Mouse (Mus musculus) heart, adult 2 months (tissue): ENCODE data around the gene Dhcr24. TPM values are rescaled to one million over a fixed set of nuclear protein-coding genes. Genes with fewer than 3 reads are reported as not detected.
A peak's percentile ranks its signal among the peaks of the same experiment; 100 is the strongest.

Source experiments
- DNase-seq, 2 experiments: peaks; one replicate each; pipeline ENCODE4 v3.0.0; 2021
- H3K27ac ChIP-seq: fragments of 200-600 bp; 2 replicates; pipeline ENCODE4 v1.8.1; 2022
- H3K27me3 ChIP-seq: fragments of 200-500 bp; 2 replicates; pipeline ENCODE4 v1.6.1; 2012; ENCODE audit warnings: mild to moderate bottlenecking, low read length, inconsistent platforms, mixed read lengths; ENCODE audit not compliant: control insufficient read depth, insufficient read depth
- H3K36me3 ChIP-seq: fragments of 200-500 bp; 2 replicates; pipeline ENCODE4 v1.6.1; 2012; ENCODE audit warnings: low read length, inconsistent platforms; ENCODE audit not compliant: control insufficient read depth, insufficient read depth
- H3K4me1 ChIP-seq: fragments of 200-500 bp; 2 replicates; pipeline ENCODE4 v1.6.1; 2011; ENCODE audit warnings: low read length; ENCODE audit not compliant: control insufficient read depth, insufficient read depth
- H3K4me3 ChIP-seq: fragments of 200-600 bp; 2 replicates; pipeline ENCODE4 v1.8.1; 2022
- H3K79me2 ChIP-seq: fragments of 200-500 bp; replicated peaks from 2 replicates; pipeline ENCODE4 v1.6.1; 2012; ENCODE audit warnings: mild to moderate bottlenecking, inconsistent platforms, low read length, moderate library complexity, mixed read lengths; ENCODE audit not compliant: control insufficient read depth, insufficient read depth
- H3K9ac ChIP-seq: fragments of 200-500 bp; 2 replicates; pipeline ENCODE4 v1.6.1; 2012; ENCODE audit warnings: low read depth, mild to moderate bottlenecking, control low read depth, inconsistent platforms, low read length, mixed read lengths
- CTCF ChIP-seq: fragments of 200-600 bp; IDR thresholded peaks from 2 replicates; pipeline ENCODE4 v1.8.1; 2022; ENCODE audit warnings: antibody characterized with exemption, mild to moderate bottlenecking, moderate library complexity
- EP300 ChIP-seq: fragments of 200-500 bp; IDR thresholded peaks from 2 replicates; pipeline ENCODE4 v1.6.1; 2011; ENCODE audit warnings: low read depth, low read length, control low read depth; ENCODE audit not compliant: insufficient read depth
- POLR2A ChIP-seq: fragments of 200-500 bp; IDR thresholded peaks from 2 replicates; pipeline ENCODE4 v1.6.1; 2011; ENCODE audit warnings: mild to moderate bottlenecking, low read depth, low read length, control low read depth; ENCODE audit not compliant: insufficient read depth
- WGBS: fragments of 180-500 bp; shearing (Covaris S2); methylation state at CpG from one replicate; pipeline ENCODE4 v1.1.7; 2018; 5-methylcytosine and 5-hydroxymethylcytosine counted together
- intact Hi-C: fragments of 180-260 bp; cut with DNase I; formaldehyde crosslinking; loops from one replicate; pipeline ENCODE4 v1.15.1; 2025
- polyA plus RNA-seq: library from polyadenylated mRNA; depleted of rRNA; stranded (reverse); fragments of >200 nt; gene quantifications from 2 replicates; pipeline ENCODE4 v1.2.3, GENCODE M21; 2012; rRNA removed
- total RNA-seq, 2 experiments: library from RNA; stranded (reverse); gene quantifications; 2 replicates each; pipeline ENCODE4 v1.2.3; 2021

The Dhcr24 gene
- total and polyA plus RNA-seq, 3 experiments = 1.4 to 5.2 (median 4.0) TPM

GRCm38 (mm10) chr4:106630333-106631220, 69.7 kb downstream of the Dhcr24 start:
- H3K36me3 ChIP-seq = no peaks in the 10 kb centered on the region
- no peak overlapping the region for H3K9ac ChIP-seq
- H3K27ac ChIP-seq = no peak overlapping the region
- TF ChIP-seq POLR2A (no peak), CTCF (no peak; the same call in 1 of the 2 replicates), EP300 (no peak)
- no peaks in the 10 kb centered on the region for H3K79me2 ChIP-seq
- peak; percentile 38 to 69 for DNase-seq
- intact Hi-C loops = loop anchor here (1.0 to 5.0 kb wide), 2 partner anchors 78 to 532 kb away; no protein-coding TSS in a partner anchor
- no peaks in the 10 kb centered on the region for H3K27me3 ChIP-seq
- no peaks in the 10 kb centered on the region for H3K4me1 ChIP-seq
- WGBS = 33% methylated on average over 14 of the region's 14 CpGs
- no peak overlapping the region for H3K4me3 ChIP-seq

- TF ChIP-seq EP300 = no peak
- TF ChIP-seq CTCF = no peak
- TF ChIP-seq POLR2A = no peak
- no peak overlapping the region for H3K4me3 ChIP-seq
- DNase-seq = no peak
- intact Hi-C loops = loop anchor here (5.0 kb wide), 1 partner anchor 530 kb away; no protein-coding TSS in a partner anchor
- no peak overlapping the region for H3K9ac ChIP-seq
- no peak overlapping the region for H3K27ac ChIP-seq
- H3K4me1 ChIP-seq = no peaks in the 10 kb centered on the region
- H3K27me3 ChIP-seq = no peaks in the 10 kb centered on the region
- no peaks in the 10 kb centered on the region for H3K36me3 ChIP-seq
- no peaks in the 10 kb centered on the region for H3K79me2 ChIP-seq
- WGBS = 75% methylated on average over 1 of the region's 3 CpGs
Observed at GRCm38 (mm10) chr4:106632313-106632712, 71.5 kb downstream of the Dhcr24 start.

- H3K36me3 ChIP-seq = no peaks in the 10 kb centered on the region
- no peaks in the 10 kb centered on the region for H3K27me3 ChIP-seq
Observed at GRCm38 (mm10) chr4:106633281-106634085, 72.6 kb downstream of the Dhcr24 start.

GRCm38 (mm10) chr4:106634086-106634479, 73.2 kb downstream of the Dhcr24 start:
- Histone ChIP-seq H3K36me3 (no peaks in the 10 kb centered on the region), H3K9ac (no peak overlapping the region), H3K4me3 (no peak overlapping the region), H3K27me3 (no peaks in the 10 kb centered on the region), H3K27ac (no peak overlapping the region), H3K79me2 (no peaks in the 10 kb centered on the region), H3K4me1 (no peaks in the 10 kb centered on the region)
- WGBS = 41% methylated on average over 9 of the region's 9 CpGs
- intact Hi-C loops = loop anchor here (5.0 kb wide), 1 partner anchor 528 kb away; no protein-coding TSS in a partner anchor
- no peak for DNase-seq
- TF ChIP-seq CTCF (no peak), POLR2A (no peak), EP300 (no peak)

More at GRCm38 (mm10) chr4:106633281-106634085, 72.6 kb downstream of the Dhcr24 start:
- intact Hi-C loops = loop anchor here (5.0 kb wide), 1 partner anchor 529 kb away; no protein-coding TSS in a partner anchor
- H3K4me1 ChIP-seq = no peaks in the 10 kb centered on the region
- WGBS = 31% methylated on average over 8 of the region's 8 CpGs
- H3K4me3 ChIP-seq = no peak overlapping the region
- no peak overlapping the region for H3K9ac ChIP-seq
- no peak for DNase-seq
- no peaks in the 10 kb centered on the region for H3K79me2 ChIP-seq
- TF ChIP-seq EP300 (no peak), CTCF (no peak), POLR2A (no peak)
- H3K27ac ChIP-seq = no peak overlapping the region

Other genes with a start within 250 kb of the Dhcr24 start
- gene Usp24, start 244.8 kb upstream of the Dhcr24 start, total RNA-seq = 10 to 100 TPM; 44.5 to 51.1 TPM
- 11.6 and 19.0 TPM in 2 replicates for gene Usp24, start 244.8 kb upstream of the Dhcr24 start, polyA plus RNA-seq
- gene Pcsk9, start 96.7 kb upstream of the Dhcr24 start, total RNA-seq = not detected
- 0.02 TPM in 1 of 2 replicates, not detected in the other for gene Pcsk9, start 96.7 kb upstream of the Dhcr24 start, polyA plus RNA-seq
- not detected for gene Bsnd, start 68.8 kb upstream of the Dhcr24 start, total RNA-seq
- gene Bsnd, start 68.8 kb upstream of the Dhcr24 start, polyA plus RNA-seq = not detected in 2 replicates
- gene Lexm, start 56.2 kb downstream of the Dhcr24 start, total RNA-seq = not detected
- not detected in 2 replicates for gene Lexm, start 56.2 kb downstream of the Dhcr24 start, polyA plus RNA-seq
- not detected for gene Ttc22, start 61.4 kb downstream of the Dhcr24 start, total RNA-seq
- 0.15 and 0.21 TPM in 2 replicates for gene Ttc22, start 61.4 kb downstream of the Dhcr24 start, polyA plus RNA-seq
- gene Pars2, start 90.0 kb downstream of the Dhcr24 start, total RNA-seq = 1 to 10 TPM; 4.9 to 5.9 TPM
- 6.7 and 11.5 TPM in 2 replicates for gene Pars2, start 90.0 kb downstream of the Dhcr24 start, polyA plus RNA-seq
- 10 to 100 TPM; 16.9 to 18.5 TPM for gene Ttc4, start 117.9 kb downstream of the Dhcr24 start, total RNA-seq
- 28.7 and 43.8 TPM in 2 replicates for gene Ttc4, start 117.9 kb downstream of the Dhcr24 start, polyA plus RNA-seq
- gene Mroh7, start 169.9 kb downstream of the Dhcr24 start, total RNA-seq = under 1 TPM; 0.29 to 0.34 TPM
- gene Mroh7, start 169.9 kb downstream of the Dhcr24 start, polyA plus RNA-seq = 1.00 and 1.2 TPM in 2 replicates
- gene Fam151a, start 172.9 kb downstream of the Dhcr24 start, total RNA-seq = under 1 TPM; 0.23 to 0.31 TPM
- 0.31 and 0.41 TPM in 2 replicates for gene Fam151a, start 172.9 kb downstream of the Dhcr24 start, polyA plus RNA-seq
- gene Acot11, start 244.0 kb downstream of the Dhcr24 start, total RNA-seq = 10 to 100 TPM; 27.5 to 48.6 TPM
- 16.4 and 25.2 TPM in 2 replicates for gene Acot11, start 244.0 kb downstream of the Dhcr24 start, polyA plus RNA-seq